Mouse (Mus musculus): ENCODE data around the gene Disp3.

Disp3 gene

DNA sequence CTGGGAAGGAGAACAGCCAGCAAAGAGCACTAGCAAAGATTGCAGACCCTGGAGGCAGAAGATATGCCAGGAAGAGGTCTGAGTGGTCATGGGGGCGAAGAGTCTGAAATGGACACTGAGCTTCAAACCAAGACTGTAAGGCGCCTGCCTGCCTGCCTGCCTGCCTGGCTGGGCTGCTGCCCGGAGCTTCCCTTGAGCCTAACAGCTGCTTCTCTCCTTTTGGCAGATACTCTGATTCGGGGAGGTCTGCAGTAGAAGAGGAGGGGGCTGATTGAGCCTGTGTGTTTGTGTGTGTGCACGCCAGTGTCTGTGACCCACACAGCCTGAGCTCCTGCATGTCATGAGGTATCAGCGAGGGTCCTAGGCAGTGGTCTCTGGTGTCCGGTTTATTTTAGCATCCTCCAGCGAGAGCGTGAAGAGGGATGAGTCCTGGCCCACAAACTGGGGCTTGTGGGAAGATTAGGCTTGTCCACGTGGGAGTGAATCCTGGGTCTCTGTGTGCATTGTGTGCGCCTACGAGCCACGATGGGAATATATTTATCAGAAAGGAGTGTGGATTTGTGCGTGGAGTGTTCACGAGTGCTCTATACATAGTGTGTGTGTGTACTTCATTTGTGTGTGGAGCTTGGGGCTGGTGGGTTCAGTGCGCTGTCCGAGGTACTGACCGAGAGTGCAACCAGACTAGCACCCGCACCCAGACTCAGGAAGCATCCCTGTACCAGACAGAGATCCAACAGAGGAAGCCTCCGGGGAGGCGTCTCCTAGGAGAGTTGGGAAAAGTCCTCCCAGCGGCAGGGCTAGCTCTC lies 1.3 kb downstream of the Disp3 start:
- Histone ChIP-seq H3K27me3 (ENCODE audit: insufficient read depth, low read length) (peaks cover 68% of the 10 kb centered on the region), H3K9me3 (ENCODE audit: low read length) (no peaks in the 10 kb centered on the region), H3K36me3 (ENCODE audit: insufficient read depth, low read length) (no peaks in the 10 kb centered on the region), H3K4me3 (replicated peaks; ENCODE audit: low read length) (peak overlapping the region; percentile 86), H3K4me1 (replicated peaks; ENCODE audit: low read depth, low read length) (peaks cover 16% of the 10 kb centered on the region)
- no peak for TF ChIP-seq NANOG (IDR thresholded peaks at IDR 0.05; ENCODE audit: borderline replicate concordance, low read length)
- TF ChIP-seq POU5F1 (IDR thresholded peaks at IDR 0.05; ENCODE audit: borderline replicate concordance, low read length) = no peak
- no peak for TF ChIP-seq CTCF (conservative IDR thresholded peaks at IDR 0.05; ENCODE audit: low read length)

DNA sequence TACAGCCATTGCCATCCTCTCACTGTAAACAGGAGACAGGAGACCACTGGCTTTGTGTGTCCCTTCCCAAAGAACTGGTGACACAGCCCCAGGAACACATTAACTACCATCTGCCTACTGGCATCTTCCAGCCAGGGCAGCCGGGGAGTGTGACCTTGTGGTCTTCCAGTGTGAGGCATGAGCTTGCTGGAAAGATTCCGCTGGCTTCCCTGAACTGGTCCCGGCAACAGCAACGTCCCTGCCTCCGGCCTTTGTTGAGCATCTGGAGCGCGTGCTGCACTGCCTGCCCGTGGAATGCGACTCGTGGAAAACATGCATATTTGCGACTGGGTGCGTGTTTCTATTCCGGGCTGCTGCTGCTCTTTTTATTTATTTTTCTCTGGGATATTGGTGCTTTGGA lies 3.5 kb downstream of the Disp3 start:
- no peaks in the 10 kb centered on the region for H3K36me3 ChIP-seq (ENCODE audit: insufficient read depth, low read length)
- peaks cover 66% of the 10 kb centered on the region for H3K27me3 ChIP-seq (ENCODE audit: insufficient read depth, low read length)
- peaks cover 16% of the 10 kb centered on the region for H3K4me1 ChIP-seq (replicated peaks; ENCODE audit: low read depth, low read length)
- no peaks in the 10 kb centered on the region for H3K9me3 ChIP-seq (ENCODE audit: low read length)
- TF ChIP-seq POU5F1 (IDR thresholded peaks at IDR 0.05; ENCODE audit: borderline replicate concordance, low read length) = no peak
- TF ChIP-seq CTCF (conservative IDR thresholded peaks at IDR 0.05; ENCODE audit: low read length) = no peak
- TF ChIP-seq NANOG (IDR thresholded peaks at IDR 0.05; ENCODE audit: borderline replicate concordance, low read length) = no peak
- H3K4me3 ChIP-seq (replicated peaks; ENCODE audit: low read length) = no peak overlapping the region

GRCm38 (mm10) chr4:148276816-148277491 lies 10.8 kb downstream of the Disp3 start:
- Histone ChIP-seq H3K4me3 (replicated peaks; ENCODE audit: low read length) (no peak overlapping the region), H3K36me3 (ENCODE audit: insufficient read depth, low read length) (no peaks in the 10 kb centered on the region), H3K4me1 (replicated peaks; ENCODE audit: low read depth, low read length) (peaks cover 14% of the 10 kb centered on the region), H3K27me3 (ENCODE audit: insufficient read depth, low read length) (peaks cover 79% of the 10 kb centered on the region), H3K9me3 (ENCODE audit: low read length) (no peaks in the 10 kb centered on the region)
- TF ChIP-seq NANOG (IDR thresholded peaks at IDR 0.05; ENCODE audit: borderline replicate concordance, low read length) = no peak
- TF ChIP-seq CTCF (conservative IDR thresholded peaks at IDR 0.05; ENCODE audit: low read length) = no peak
- no peak for TF ChIP-seq POU5F1 (IDR thresholded peaks at IDR 0.05; ENCODE audit: borderline replicate concordance, low read length)

DNA sequence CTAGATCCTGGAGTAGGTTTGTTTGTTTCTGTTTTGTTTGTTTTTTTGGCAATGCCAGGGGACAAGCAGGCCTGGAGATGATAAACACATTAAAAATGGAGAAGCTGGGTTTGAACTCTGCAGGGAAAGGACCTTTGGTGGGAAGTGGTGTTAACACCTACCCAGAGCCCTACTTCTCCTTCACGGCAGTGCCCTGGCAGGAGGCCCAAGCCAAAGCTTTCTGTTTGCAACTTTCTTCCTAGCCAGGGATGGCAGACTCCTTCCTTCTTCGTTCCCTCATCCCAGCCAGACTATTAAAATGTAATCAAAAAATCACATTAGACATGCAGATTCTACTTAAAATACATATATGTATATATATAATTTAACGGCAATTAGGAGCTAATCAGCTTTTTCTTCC lies 13.1 kb downstream of the Disp3 start:
- Histone ChIP-seq H3K36me3 (ENCODE audit: insufficient read depth, low read length) (no peaks in the 10 kb centered on the region), H3K9me3 (ENCODE audit: low read length) (no peaks in the 10 kb centered on the region), H3K4me3 (replicated peaks; ENCODE audit: low read length) (no peak overlapping the region), H3K4me1 (replicated peaks; ENCODE audit: low read depth, low read length) (peaks cover 32% of the 10 kb centered on the region), H3K27me3 (ENCODE audit: insufficient read depth, low read length) (peaks cover 96% of the 10 kb centered on the region)
- TF ChIP-seq NANOG (IDR thresholded peaks at IDR 0.05; ENCODE audit: borderline replicate concordance, low read length) = no peak
- TF ChIP-seq CTCF (conservative IDR thresholded peaks at IDR 0.05; ENCODE audit: low read length) = no peak

- H3K27me3 ChIP-seq (ENCODE audit: insufficient read depth, low read length) = peaks cover 94% of the 10 kb centered on the region
- no peak overlapping the region for H3K4me3 ChIP-seq (replicated peaks; ENCODE audit: low read length)
- H3K36me3 ChIP-seq (ENCODE audit: insufficient read depth, low read length) = no peaks in the 10 kb centered on the region
- H3K4me1 ChIP-seq (replicated peaks; ENCODE audit: low read depth, low read length) = peaks cover 32% of the 10 kb centered on the region
- TF ChIP-seq POU5F1 (IDR thresholded peaks at IDR 0.05; ENCODE audit: borderline replicate concordance, low read length) = no peak
- no peak for TF ChIP-seq NANOG (IDR thresholded peaks at IDR 0.05; ENCODE audit: borderline replicate concordance, low read length)
- TF ChIP-seq CTCF (conservative IDR thresholded peaks at IDR 0.05; ENCODE audit: low read length) = no peak
- H3K9me3 ChIP-seq (ENCODE audit: low read length) = no peaks in the 10 kb centered on the region
Measured at GRCm38 (mm10) chr4:148273229-148273628, 14.5 kb downstream of the Disp3 start.

- peaks cover 20% of the 10 kb centered on the region for H3K4me1 ChIP-seq (replicated peaks; ENCODE audit: low read depth, low read length)
- TF ChIP-seq CTCF (conservative IDR thresholded peaks at IDR 0.05; ENCODE audit: low read length) (no peak), NANOG (IDR thresholded peaks at IDR 0.05; ENCODE audit: borderline replicate concordance, low read length) (no peak), POU5F1 (IDR thresholded peaks at IDR 0.05; ENCODE audit: borderline replicate concordance, low read length) (no peak)
Measured at GRCm38 (mm10) chr4:148271656-148272055, 16.1 kb downstream of the Disp3 start.

GRCm38 (mm10) chr4:148266973-148267507 lies 20.7 kb downstream of the Disp3 start:
- Histone ChIP-seq H3K4me3 (replicated peaks; ENCODE audit: low read length) (no peak overlapping the region), H3K27me3 (ENCODE audit: insufficient read depth, low read length) (peaks cover 40% of the 10 kb centered on the region), H3K36me3 (ENCODE audit: insufficient read depth, low read length) (no peaks in the 10 kb centered on the region), H3K9me3 (ENCODE audit: low read length) (no peaks in the 10 kb centered on the region), H3K4me1 (replicated peaks; ENCODE audit: low read depth, low read length) (peaks cover 18% of the 10 kb centered on the region)
- TF ChIP-seq NANOG (IDR thresholded peaks at IDR 0.05; ENCODE audit: borderline replicate concordance, low read length) (no peak), CTCF (conservative IDR thresholded peaks at IDR 0.05; ENCODE audit: low read length) (peak; percentile 38; the same call in 1 of the 2 replicates)

More at GRCm38 (mm10) chr4:148271656-148272055, 16.1 kb downstream of the Disp3 start:
- Histone ChIP-seq H3K36me3 (ENCODE audit: insufficient read depth, low read length) (no peaks in the 10 kb centered on the region), H3K27me3 (ENCODE audit: insufficient read depth, low read length) (peaks cover 82% of the 10 kb centered on the region), H3K9me3 (ENCODE audit: low read length) (no peaks in the 10 kb centered on the region), H3K4me3 (replicated peaks; ENCODE audit: low read length) (peak overlapping the region; percentile 70)

GRCm38 (mm10) chr4:148259941-148260340 lies 27.8 kb downstream of the Disp3 start:
- Histone ChIP-seq H3K36me3 (ENCODE audit: insufficient read depth, low read length) (no peaks in the 10 kb centered on the region), H3K4me1 (replicated peaks; ENCODE audit: low read depth, low read length) (peaks cover 38% of the 10 kb centered on the region), H3K27me3 (ENCODE audit: insufficient read depth, low read length) (no peaks in the 10 kb centered on the region), H3K9me3 (ENCODE audit: low read length) (no peaks in the 10 kb centered on the region), H3K4me3 (replicated peaks; ENCODE audit: low read length) (peak overlapping the region; percentile 45)
- no peak for TF ChIP-seq CTCF (conservative IDR thresholded peaks at IDR 0.05; ENCODE audit: low read length)
- TF ChIP-seq NANOG (IDR thresholded peaks at IDR 0.05; ENCODE audit: borderline replicate concordance, low read length) = no peak
- TF ChIP-seq POU5F1 (IDR thresholded peaks at IDR 0.05; ENCODE audit: borderline replicate concordance, low read length) = no peak
